8 mouse cellular contexts compared by ENCODE assay signal in genomic region chr1:171379935-171380599, GRCm38 (mm10). TPM values are rescaled to one million over a fixed set of nuclear protein-coding genes. Genes with fewer than 3 reads are reported as not detected.
A peak's percentile ranks its signal among the peaks of the same experiment; 100 is the strongest.
DNase-seq lines count a peak whose midpoint lies in the region; ATAC-seq and TF ChIP-seq lines count a peak whose summit lies in the region.

No protein-coding gene starts in this region.

- H3K27me3 ChIP-seq in heart, embryonic 12.5 days (replicated peaks) = peaks cover 36% of the 10 kb centered on the region
- peaks cover 3% of the 10 kb centered on the region; the same call in 1 of the 2 replicates for H3K27me3 ChIP-seq in kidney, embryonic 16.5 days (ENCODE audit: insufficient read depth, low read length)
- no peaks in the 10 kb centered on the region for H3K27me3 ChIP-seq in liver, adult 2 months (ENCODE audit: control insufficient read depth, insufficient read depth, low read length)

- no peaks in the 10 kb centered on the region for H3K79me2 ChIP-seq in liver, adult 2 months (ENCODE audit: control insufficient read depth, insufficient read depth, low read length)

- H3K9me3 ChIP-seq in heart, embryonic 12.5 days (replicated peaks) = no peaks in the 10 kb centered on the region
- H3K9me3 ChIP-seq in kidney, embryonic 16.5 days (ENCODE audit: low read length) = no peaks in the 10 kb centered on the region

- no peak for TF ChIP-seq POLR2A in embryonic fibroblast, embryonic 13.5 days (IDR thresholded peaks at IDR 0.05; ENCODE audit: low read depth, low read length)
- TF ChIP-seq POLR2A in liver, adult 2 months (IDR thresholded peaks at IDR 0.05; ENCODE audit: extremely low read depth, insufficient read depth, low read length) = no peak

- H3K27ac ChIP-seq in embryonic fibroblast, embryonic 13.5 days (ENCODE audit: insufficient read depth, low read length) = no peak overlapping the region
- no peak overlapping the region for H3K27ac ChIP-seq in heart, embryonic 12.5 days (ENCODE audit: poor library complexity, severe bottlenecking)
- H3K27ac ChIP-seq in kidney, embryonic 16.5 days (ENCODE audit: low read length) = no peak overlapping the region
- H3K27ac ChIP-seq in liver, adult 2 months (replicated peaks; ENCODE audit: insufficient read depth, low read depth, low read length) = no peak overlapping the region

- H3K4me2 ChIP-seq in heart, embryonic 12.5 days = peak overlapping the region; percentile 64
- H3K4me2 ChIP-seq in kidney, embryonic 16.5 days (replicated peaks; ENCODE audit: low read depth, low read length) = peak overlapping the region; percentile 54

- DNase-seq in CD4-positive helper T cell, adult 2 months (ENCODE audit: low read depth, low spot score) = peak; percentile 73
- peak; percentile 95 for DNase-seq in brain, adult 2 months (ENCODE audit: low read depth, low spot score)
- peak; percentile 50 for DNase-seq in liver, adult 2 months (ENCODE audit: extremely low read depth, low read depth, low spot score)
- DNase-seq in spleen, postnatal 14 days (ENCODE audit: low spot score in 2 of 2) = peak; percentile 55 to 74

- no peaks in the 10 kb centered on the region for H3K4me1 ChIP-seq in embryonic fibroblast, embryonic 13.5 days (ENCODE audit: control insufficient read depth, insufficient read depth, low read length)
- peaks cover 18% of the 10 kb centered on the region for H3K4me1 ChIP-seq in heart, embryonic 12.5 days (replicated peaks)
- H3K4me1 ChIP-seq in kidney, embryonic 16.5 days (ENCODE audit: insufficient read depth, low read length) = peaks cover 13% of the 10 kb centered on the region
- H3K4me1 ChIP-seq in liver, adult 2 months (ENCODE audit: control insufficient read depth, insufficient read depth, low read length) = no peaks in the 10 kb centered on the region

- WGBS in heart, embryonic 12.5 days = 5% methylated on average over 31 of the region's 31 CpGs
- 2% methylated on average over 31 of the region's 31 CpGs for WGBS in kidney, embryonic 16.5 days
- 7% methylated on average over 31 of the region's 31 CpGs for WGBS in liver, adult 2 months

- no peak overlapping the region for H3K4me3 ChIP-seq in embryonic fibroblast, embryonic 13.5 days (ENCODE audit: insufficient read depth, low read length)
- H3K4me3 ChIP-seq in heart, embryonic 12.5 days = peak overlapping the region; percentile 34
- peak overlapping the region; percentile 28 for H3K4me3 ChIP-seq in kidney, embryonic 16.5 days (ENCODE audit: low read length)
- H3K4me3 ChIP-seq in liver, adult 2 months (ENCODE audit: insufficient read depth, low read depth, low read length) = no peak overlapping the region; the same call in 1 of the 2 replicates

- 0 out of 2 replicates have a peak, but pooled peaks have one; percentile 54 for ATAC-seq in heart, embryonic 12.5 days (ENCODE audit: insufficient number of reproducible peaks, low FRiP score)
- peak; percentile 74 for ATAC-seq in kidney, embryonic 16.5 days (ENCODE audit: low FRiP score, low TSS enrichment)
- peak; percentile 84 for ATAC-seq in monocyte, adult 5-6 weeks (replicated peaks; ENCODE audit: insufficient number of reproducible peaks, low FRiP score, low TSS enrichment, poor library complexity, severe bottlenecking)

- TF ChIP-seq CTCF in embryonic fibroblast, embryonic 13.5 days (IDR thresholded peaks at IDR 0.05; ENCODE audit: borderline replicate concordance, insufficient read depth, low read length) = peak; percentile 80
- TF ChIP-seq CTCF in liver, adult 2 months (IDR thresholded peaks at IDR 0.05; ENCODE audit: low read depth, low read length) = peak; percentile 88

- no peaks in the 10 kb centered on the region for H3K36me3 ChIP-seq in heart, embryonic 12.5 days
- H3K36me3 ChIP-seq in kidney, embryonic 16.5 days (ENCODE audit: insufficient read depth, low read length) = no peaks in the 10 kb centered on the region
- H3K36me3 ChIP-seq in liver, adult 2 months (ENCODE audit: control insufficient read depth, insufficient read depth, low read length) = no peaks in the 10 kb centered on the region

- H3K9ac ChIP-seq in heart, embryonic 12.5 days = no peak overlapping the region
- peak overlapping the region; percentile 36; the same call in 1 of the 2 replicates for H3K9ac ChIP-seq in kidney, embryonic 16.5 days (replicated peaks; ENCODE audit: low read length)
- no peak overlapping the region for H3K9ac ChIP-seq in liver, adult 2 months (ENCODE audit: low read depth, low read length)

RNA-seq across cellular contexts. Expression of gene Arhgap30, which starts 8.7 kb away (rescaled TPM):
- 0.47 TPM in 1 of 2 replicates, not detected in the other for polyA plus RNA-seq in embryonic fibroblast, embryonic 13.5 days (2011; ENCODE audit: insufficient read length, low read depth, missing spikeins)
- polyA plus RNA-seq in heart, embryonic 12.5 days (2016; fragmentation: Nextera tagmentation; extraction: Ambion mirVana) = 0.30 and 0.68 TPM in 2 replicates
- 1.1 and 1.6 TPM in 2 replicates for polyA plus RNA-seq in kidney, embryonic 16.5 days (2015; fragmentation: Nextera tagmentation; extraction: Ambion mirVana)
- 2.4 and 2.8 TPM in 2 replicates for total RNA-seq in liver, adult 2 months (2014; rRNA removed)
- polyA plus RNA-seq in liver, adult 2 months (2012; rRNA removed) = 1.3 and 2.0 TPM in 2 replicates
- 328 to 413 TPM (median 376 TPM) in 3 replicates for total RNA-seq in monocyte, adult 5-6 weeks (2017)

RNA-seq across cellular contexts. Expression of gene Nectin4, which starts 10.2 kb away (rescaled TPM):
- polyA plus RNA-seq in embryonic fibroblast, embryonic 13.5 days (2011; ENCODE audit: insufficient read length, low read depth, missing spikeins) = 0.15 TPM in 1 of 2 replicates, not detected in the other
- polyA plus RNA-seq in heart, embryonic 12.5 days (2016; fragmentation: Nextera tagmentation; extraction: Ambion mirVana) = 0.17 and 0.52 TPM in 2 replicates
- 4.7 and 4.8 TPM in 2 replicates for polyA plus RNA-seq in kidney, embryonic 16.5 days (2015; fragmentation: Nextera tagmentation; extraction: Ambion mirVana)
- total RNA-seq in liver, adult 2 months (2014; rRNA removed) = 0.09 and 0.20 TPM in 2 replicates
- 0.09 and 0.16 TPM in 2 replicates for polyA plus RNA-seq in liver, adult 2 months (2012; rRNA removed)
- total RNA-seq in monocyte, adult 5-6 weeks (2017) = 2.0 to 3.9 TPM (median 2.5 TPM) in 3 replicates

RNA-seq across cellular contexts. Expression of gene Klhdc9, which starts 19.5 kb away (rescaled TPM):
- not detected in 2 replicates for polyA plus RNA-seq in embryonic fibroblast, embryonic 13.5 days (2011; ENCODE audit: insufficient read length, low read depth, missing spikeins)
- polyA plus RNA-seq in heart, embryonic 12.5 days (2016; fragmentation: Nextera tagmentation; extraction: Ambion mirVana) = 0.46 and 0.74 TPM in 2 replicates
- polyA plus RNA-seq in kidney, embryonic 16.5 days (2015; fragmentation: Nextera tagmentation; extraction: Ambion mirVana) = 4.2 and 4.3 TPM in 2 replicates
- total RNA-seq in liver, adult 2 months (2014; rRNA removed) = not detected in 2 replicates
- polyA plus RNA-seq in liver, adult 2 months (2012; rRNA removed) = 0.05 TPM in 1 of 2 replicates, not detected in the other
- total RNA-seq in monocyte, adult 5-6 weeks (2017) = not detected in 3 replicates

RNA-seq across cellular contexts. Expression of gene Usf1, which starts 31.0 kb away (rescaled TPM):
- 28.3 and 37.3 TPM in 2 replicates for polyA plus RNA-seq in embryonic fibroblast, embryonic 13.5 days (2011; ENCODE audit: insufficient read length, low read depth, missing spikeins)
- 62.7 and 65.1 TPM in 2 replicates for polyA plus RNA-seq in heart, embryonic 12.5 days (2016; fragmentation: Nextera tagmentation; extraction: Ambion mirVana)
- 84.8 and 90.9 TPM in 2 replicates for polyA plus RNA-seq in kidney, embryonic 16.5 days (2015; fragmentation: Nextera tagmentation; extraction: Ambion mirVana)
- 27.2 and 33.7 TPM in 2 replicates for total RNA-seq in liver, adult 2 months (2014; rRNA removed)
- polyA plus RNA-seq in liver, adult 2 months (2012; rRNA removed) = 39.4 and 44.7 TPM in 2 replicates
- total RNA-seq in monocyte, adult 5-6 weeks (2017) = 91.6 to 117 TPM (median 94.5 TPM) in 3 replicates

RNA-seq across cellular contexts. Expression of gene Pfdn2, which starts 34.6 kb away (rescaled TPM):
- polyA plus RNA-seq in embryonic fibroblast, embryonic 13.5 days (2011; ENCODE audit: insufficient read length, low read depth, missing spikeins) = 97.0 and 103 TPM in 2 replicates
- polyA plus RNA-seq in heart, embryonic 12.5 days (2016; fragmentation: Nextera tagmentation; extraction: Ambion mirVana) = 96.8 and 111 TPM in 2 replicates
- 99.2 and 103 TPM in 2 replicates for polyA plus RNA-seq in kidney, embryonic 16.5 days (2015; fragmentation: Nextera tagmentation; extraction: Ambion mirVana)
- 21.6 and 26.6 TPM in 2 replicates for total RNA-seq in liver, adult 2 months (2014; rRNA removed)
- 13.1 and 15.2 TPM in 2 replicates for polyA plus RNA-seq in liver, adult 2 months (2012; rRNA removed)
- 26.8 to 86.9 TPM (median 34.0 TPM) in 3 replicates for total RNA-seq in monocyte, adult 5-6 weeks (2017)

Comparison
In these comparisons a context has a peak if more than half of its experiments do, and no peak if none do; other contexts are left out.
1. H3K4me3 ChIP-seq: peak in heart, embryonic 12.5 days (single experiment) and kidney, embryonic 16.5 days (single experiment); none in embryonic fibroblast, embryonic 13.5 days (single experiment) and liver, adult 2 months (single experiment).
2. Peak in every context shown above with its lines, with median percentiles within 50 percentile points of each other: DNase-seq and ATAC-seq.